Mouse (Mus musculus): ENCODE data around the gene Pde12. TPM values are rescaled to one million over a fixed set of nuclear protein-coding genes. Genes with fewer than 3 reads are reported as not detected.

Gene Pde12
- polyA plus RNA-seq (2015; fragmentation: Nextera tagmentation; extraction: Ambion mirVana), result 5.9 and 7.3 TPM in 2 replicates

DNA sequence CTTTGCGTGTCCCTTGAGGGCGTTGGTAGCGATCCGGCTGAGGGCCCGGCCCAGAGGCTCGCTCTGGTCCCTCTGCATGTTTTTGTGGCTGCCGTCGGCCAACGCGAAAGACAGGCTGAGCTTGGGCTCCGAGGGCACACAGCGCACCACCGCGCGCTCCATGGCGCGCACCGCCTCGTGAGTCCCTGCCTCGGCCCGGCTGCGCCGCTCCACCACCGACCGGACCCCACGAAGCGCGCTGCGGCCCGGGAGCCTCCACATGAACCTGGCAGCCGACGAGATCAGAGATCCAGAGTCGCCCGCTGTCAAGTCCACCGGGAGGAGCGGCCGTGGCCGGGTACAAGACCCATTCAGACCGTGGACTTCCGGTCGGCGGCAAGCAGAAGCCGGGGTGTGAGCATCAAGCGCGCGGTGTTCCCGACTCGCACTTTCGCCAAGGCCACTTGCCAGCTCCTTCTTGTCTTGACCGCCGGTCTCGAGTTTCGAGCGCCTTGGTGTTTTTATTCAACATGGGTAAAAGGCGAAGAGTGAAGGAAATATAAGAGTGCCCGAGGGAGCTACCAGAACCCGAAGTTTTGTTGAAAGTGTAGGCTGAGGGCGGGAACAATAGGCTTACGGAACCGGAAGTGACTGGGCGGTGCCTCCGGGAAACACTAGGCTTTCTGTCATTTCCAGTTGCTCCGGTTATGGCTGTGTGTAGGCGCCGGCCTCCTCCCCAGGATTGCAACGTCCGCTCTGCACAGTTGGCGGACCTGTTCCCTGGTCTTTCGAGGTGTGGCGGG is at the start of gene Pde12:
TSS of gene Pde12 (minus strand) at position 592 of the 782 bp plus-strand sequence.

DNA sequence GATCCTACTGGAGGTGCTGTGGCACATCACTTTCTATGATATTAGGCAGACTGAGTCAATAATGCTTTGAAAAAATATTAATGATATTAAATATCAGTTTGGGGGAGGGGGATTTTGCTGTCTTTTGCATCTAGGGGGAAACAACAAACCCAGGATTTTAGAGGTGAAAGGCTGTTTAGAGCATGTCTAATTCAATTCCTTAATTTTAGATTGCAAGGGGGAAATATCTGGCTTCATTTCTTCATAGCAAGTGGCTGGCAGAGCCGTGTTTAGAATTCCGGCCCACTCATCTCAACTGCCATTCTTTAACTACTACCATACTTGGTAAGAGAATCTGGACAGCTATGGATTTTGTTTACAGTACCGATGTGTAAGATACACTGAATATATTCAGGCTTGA is 23.3 kb upstream of the Pde12 start, which contains the start of gene Dnah12:
TSS of gene Dnah12 (plus strand) at position 301 of the 400 bp plus-strand sequence.

DNA sequence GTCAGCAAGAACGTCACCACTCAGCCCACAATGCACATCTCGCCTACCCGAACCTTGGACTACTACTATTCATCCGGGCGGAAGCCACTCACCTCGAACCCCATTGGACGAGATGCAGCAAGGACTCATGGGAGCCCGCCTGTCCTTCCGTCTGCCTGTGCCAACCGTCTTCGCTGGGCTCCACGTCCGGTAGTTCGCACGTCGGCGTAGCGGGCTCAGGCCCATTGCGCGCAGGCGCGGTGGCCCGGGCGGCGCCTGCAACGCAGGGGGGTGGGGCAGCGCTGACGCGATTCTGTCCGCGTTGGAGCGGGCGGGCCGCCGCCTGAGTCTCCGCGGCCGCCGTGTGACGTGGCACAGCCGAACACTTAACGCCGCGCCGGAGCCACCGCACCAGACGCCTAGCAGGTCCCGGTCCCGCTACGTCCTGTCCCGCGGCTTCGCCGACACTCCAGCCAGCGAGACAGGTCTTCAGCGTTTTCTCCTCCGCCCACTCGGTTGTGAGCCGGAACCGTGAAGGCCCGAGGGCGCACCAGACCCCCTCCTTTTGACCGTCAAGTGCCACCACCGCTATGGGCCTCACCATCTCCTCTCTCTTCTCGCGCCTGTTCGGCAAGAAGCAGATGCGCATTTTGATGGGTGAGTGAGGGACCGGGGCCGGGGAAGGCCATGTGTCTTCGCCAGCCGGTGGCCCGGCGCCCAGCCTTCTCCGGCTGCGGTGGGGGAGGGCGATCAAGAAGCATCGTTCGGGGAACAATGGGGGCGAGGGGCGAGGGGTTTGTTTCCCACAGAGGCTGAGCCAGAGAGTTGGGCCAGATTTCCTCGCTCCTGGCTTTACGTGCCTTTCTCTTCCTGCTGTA is 31.6 kb downstream of the Pde12 start, which contains the start of gene Arf4:
TSS of gene Arf4 (plus strand) at position 224 of the 857 bp plus-strand sequence.

Small RNA genes lying within 50 kb of the gene (microRNA-seq; reads per million reads assigned to microRNA genes)
- not detected for gene Mir7672 (ENCODE audit: borderline replicate concordance, insufficient number of aligned reads)

Other genes with a start within 250 kb of the Pde12 start
- gene Slmap, start 135.0 kb downstream of the Pde12 start, polyA plus RNA-seq (2015; fragmentation: Nextera tagmentation; extraction: Ambion mirVana), result 16.8 and 18.3 TPM in 2 replicates
- 21.1 and 27.1 TPM in 2 replicates for gene Dennd6a, start 96.0 kb downstream of the Pde12 start, polyA plus RNA-seq (2015; fragmentation: Nextera tagmentation; extraction: Ambion mirVana)
- 283 and 358 TPM in 2 replicates for gene Arf4, start 31.8 kb downstream of the Pde12 start, polyA plus RNA-seq (2015; fragmentation: Nextera tagmentation; extraction: Ambion mirVana)
- 0.03 TPM in 1 of 2 replicates, not detected in the other for gene Dnah12, start 23.4 kb upstream of the Pde12 start, polyA plus RNA-seq (2015; fragmentation: Nextera tagmentation; extraction: Ambion mirVana)
- gene Asb14, start 224.7 kb upstream of the Pde12 start, polyA plus RNA-seq (2015; fragmentation: Nextera tagmentation; extraction: Ambion mirVana), result 0.17 and 0.21 TPM in 2 replicates